Comparison of ENCODE assay signal across 17 mouse cellular contexts in the genomic region with DNA sequence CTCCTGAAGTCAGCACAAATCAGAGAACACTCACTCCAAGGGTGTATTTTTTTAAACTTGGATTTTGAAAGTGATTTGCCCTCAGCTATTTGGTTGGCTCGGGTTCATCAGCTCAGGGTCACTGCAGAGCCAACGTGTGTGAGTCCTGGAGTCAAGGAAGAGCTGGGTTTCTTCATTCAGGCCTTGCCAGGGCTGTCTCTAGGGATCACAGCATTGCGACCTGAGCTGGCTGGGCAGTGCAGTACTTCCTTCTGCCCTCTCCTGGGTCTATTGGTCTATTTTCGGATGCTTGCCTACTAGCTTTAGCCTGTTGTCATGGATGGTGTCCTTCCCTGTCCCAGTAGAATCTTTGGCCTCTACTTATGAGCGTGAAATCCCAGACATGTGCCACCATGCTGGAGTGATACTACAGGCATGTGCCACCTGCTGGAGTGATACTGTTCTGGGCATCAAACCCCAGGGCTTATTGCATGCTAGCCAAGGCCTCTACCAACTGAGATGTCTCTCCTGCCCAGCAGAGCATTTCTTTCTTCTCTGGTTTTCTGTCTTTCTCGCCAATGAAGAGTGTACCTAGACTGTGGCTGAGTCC.
DNase-seq lines count a peak whose midpoint lies in the region; ATAC-seq and TF ChIP-seq lines count a peak whose summit lies in the region.
"Had no signal": no experiment of that assay in that cellular context is flagged by ENCODE, and none has a peak within 500 bp of the region (broad histone marks: within the 10 kb centered on the region; RNA-seq: fewer than 3 reads in every experiment).

No protein-coding gene starts in this region.

- no peak for DNase-seq in forebrain, embryonic 10.5 days (ENCODE audit: extremely low spot score, low spot score)
- DNase-seq in kidney, adult 2 months, result peak; percentile 19
- no peak for DNase-seq in kidney, postnatal 14 days
- peak; percentile 0 for DNase-seq in ovary, postnatal 14 days (ENCODE audit: low spot score)
- DNase-seq in ovary, postnatal 36 days (ENCODE audit: low spot score), result no peak
- peak; percentile 17 for DNase-seq in brain, adult 2 months (ENCODE audit: low read depth, low spot score)
- DNase-seq in layer of hippocampus, adult 9-10 months (ENCODE audit: low spot score), result no peak
- DNase-seq: B cell, adult 2 months; heart, postnatal 4 days; kidney, adult 9 months; lung, postnatal 10 days; thymus, postnatal 4 days had no signal

- no peak for TF ChIP-seq POLR2A in kidney, adult 2 months (IDR thresholded peaks at IDR 0.05; ENCODE audit: low read depth, low read length)

- no peak overlapping the region for H3K4me3 ChIP-seq in forebrain, embryonic 16.5 days (replicated peaks; ENCODE audit: low read length)
- H3K4me3 ChIP-seq in forebrain, embryonic 10.5 days, result no peak overlapping the region
- H3K4me3 ChIP-seq in kidney, adult 2 months (ENCODE audit: insufficient read depth, low read depth, low read length), result no peak overlapping the region
- H3K4me3 ChIP-seq: embryonic facial prominence, embryonic 13.5 days; heart, adult 2 months; heart, embryonic 15.5 days; liver, embryonic 15.5 days had no signal

- ATAC-seq in forebrain, embryonic 16.5 days, result no peak

- no peak overlapping the region for H3K4me2 ChIP-seq in forebrain, embryonic 16.5 days (ENCODE audit: low read length)
- H3K4me2 ChIP-seq: embryonic facial prominence, embryonic 13.5 days; heart, embryonic 15.5 days; liver, embryonic 15.5 days had no signal

- H3K4me1 ChIP-seq in forebrain, embryonic 16.5 days (replicated peaks; ENCODE audit: control insufficient read depth, insufficient read depth, low read length), result peaks cover 16% of the 10 kb centered on the region
- peaks cover 4% of the 10 kb centered on the region; the same call in 1 of the 2 replicates for H3K4me1 ChIP-seq in forebrain, embryonic 10.5 days
- no peaks in the 10 kb centered on the region for H3K4me1 ChIP-seq in kidney, adult 2 months (ENCODE audit: control insufficient read depth, insufficient read depth, low read length)
- H3K4me1 ChIP-seq: embryonic facial prominence, embryonic 13.5 days; heart, embryonic 15.5 days; liver, embryonic 15.5 days had no signal

- no peak for TF ChIP-seq CTCF in kidney, adult 2 months (conservative IDR thresholded peaks at IDR 0.05; ENCODE audit: insufficient read depth, insufficient read length, low read depth, low read length)

- H3K9ac ChIP-seq in forebrain, embryonic 16.5 days (replicated peaks; ENCODE audit: low read depth, low read length), result no peak overlapping the region
- H3K9ac ChIP-seq: embryonic facial prominence, embryonic 13.5 days; heart, embryonic 15.5 days; liver, embryonic 15.5 days had no signal

- peak overlapping the region; percentile 80 for H3K27ac ChIP-seq in forebrain, embryonic 16.5 days (ENCODE audit: low read length)
- no peak overlapping the region for H3K27ac ChIP-seq in forebrain, embryonic 10.5 days
- no peak overlapping the region for H3K27ac ChIP-seq in kidney, adult 2 months (ENCODE audit: insufficient read depth, low read depth, low read length)
- H3K27ac ChIP-seq: embryonic facial prominence, embryonic 13.5 days; heart, adult 2 months; heart, embryonic 15.5 days; liver, embryonic 15.5 days had no signal

- WGBS in forebrain, embryonic 16.5 days, result 75% methylated on average over 6 of the region's 6 CpGs
- WGBS in forebrain, embryonic 10.5 days, result 84% methylated on average over 6 of the region's 6 CpGs
- WGBS in kidney, adult 2 months, result 56% methylated on average over 6 of the region's 6 CpGs

- no peaks in the 10 kb centered on the region for H3K9me3 ChIP-seq in forebrain, embryonic 16.5 days (ENCODE audit: control insufficient read depth, low read length)
- no peaks in the 10 kb centered on the region for H3K9me3 ChIP-seq in forebrain, embryonic 10.5 days
- H3K9me3 ChIP-seq: embryonic facial prominence, embryonic 13.5 days; heart, embryonic 15.5 days; liver, embryonic 15.5 days had no signal

- no peaks in the 10 kb centered on the region for H3K36me3 ChIP-seq in forebrain, embryonic 16.5 days (ENCODE audit: control insufficient read depth, insufficient read depth)
- no peaks in the 10 kb centered on the region for H3K36me3 ChIP-seq in forebrain, embryonic 10.5 days (replicated peaks)
- H3K36me3 ChIP-seq in kidney, adult 2 months (ENCODE audit: control insufficient read depth, insufficient read depth, low read length), result no peaks in the 10 kb centered on the region
- H3K36me3 ChIP-seq: embryonic facial prominence, embryonic 13.5 days; heart, embryonic 15.5 days; liver, embryonic 15.5 days had no signal

- H3K27me3 ChIP-seq in forebrain, embryonic 16.5 days (replicated peaks; ENCODE audit: control insufficient read depth, insufficient read depth, low read length), result no peaks in the 10 kb centered on the region
- no peaks in the 10 kb centered on the region for H3K27me3 ChIP-seq in forebrain, embryonic 10.5 days (ENCODE audit: poor library complexity, severe bottlenecking)
- no peaks in the 10 kb centered on the region for H3K27me3 ChIP-seq in kidney, adult 2 months (replicated peaks; ENCODE audit: control insufficient read depth, insufficient read depth, low read length)
- H3K27me3 ChIP-seq: embryonic facial prominence, embryonic 13.5 days; heart, embryonic 15.5 days; liver, embryonic 15.5 days had no signal

Comparison
In these comparisons a context has a peak if more than half of its experiments do, and no peak if none do; other contexts are left out.
1. DNase-seq: peak in kidney, adult 2 months (single experiment), ovary, postnatal 14 days (single experiment) and brain, adult 2 months (single experiment); none in forebrain, embryonic 10.5 days (single experiment), kidney, postnatal 14 days (single experiment), ovary, postnatal 36 days (single experiment) and layer of hippocampus, adult 9-10 months (single experiment).